Mouse (Mus musculus): ENCODE measurements at regions not wholly inside any gene's neighbourhood (a gene's known extent, or its start where the extent isn't known, plus 50 kb on each side); places are given as distances from the start of the nearest gene placed in this dataset.

DNA sequence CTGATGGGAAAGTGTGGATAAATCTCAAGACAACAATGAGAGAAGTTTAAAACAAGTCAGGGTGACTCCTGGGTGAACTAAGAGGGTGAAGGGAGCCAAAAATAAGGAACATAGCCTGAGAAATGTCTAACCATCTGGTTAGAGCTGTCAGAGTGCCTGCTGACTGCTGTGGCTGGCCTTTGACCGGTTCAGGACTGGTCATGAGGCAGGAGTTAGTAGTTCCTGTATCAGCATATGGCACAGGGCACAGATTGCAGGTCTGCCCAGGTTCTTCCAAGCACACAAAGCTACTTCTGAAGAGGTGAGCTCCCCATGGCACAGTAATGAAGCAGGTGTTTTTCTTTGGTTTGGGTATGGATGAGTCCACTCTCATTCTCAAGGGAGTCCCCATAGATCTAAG, 302.0 kb downstream of the Cd109 start:
- no peak for DNase-seq

DNA sequence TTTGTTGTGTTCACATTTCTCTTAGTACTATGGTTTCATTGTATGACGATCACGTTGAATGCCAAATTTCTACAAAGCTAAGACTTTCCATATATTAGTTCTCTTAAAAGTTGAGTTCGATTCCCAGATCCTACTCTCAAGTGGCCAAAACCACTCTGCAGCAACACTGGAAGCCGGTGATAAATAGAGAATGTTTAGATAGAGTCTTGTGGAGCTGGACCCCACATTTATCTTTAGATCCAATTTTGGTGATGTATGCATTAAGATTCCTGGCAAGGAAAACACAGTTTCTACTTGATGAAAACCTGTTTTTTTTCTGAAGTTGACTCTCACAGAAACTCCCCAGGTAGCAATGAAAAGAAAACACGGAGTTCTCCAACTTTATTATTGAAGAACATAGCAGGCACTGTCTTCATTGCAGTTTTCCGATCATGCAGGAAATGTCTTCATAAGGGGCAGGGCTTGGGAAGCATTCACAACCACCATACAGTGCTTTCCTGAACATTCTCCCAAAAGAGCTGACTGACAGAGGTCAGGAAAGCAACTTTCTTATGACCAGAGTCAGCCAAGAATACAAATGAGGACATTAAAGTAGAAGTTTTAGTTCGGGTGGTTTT, 310.7 kb downstream of the Cd109 start:
- DNase-seq: no peak

DNA sequence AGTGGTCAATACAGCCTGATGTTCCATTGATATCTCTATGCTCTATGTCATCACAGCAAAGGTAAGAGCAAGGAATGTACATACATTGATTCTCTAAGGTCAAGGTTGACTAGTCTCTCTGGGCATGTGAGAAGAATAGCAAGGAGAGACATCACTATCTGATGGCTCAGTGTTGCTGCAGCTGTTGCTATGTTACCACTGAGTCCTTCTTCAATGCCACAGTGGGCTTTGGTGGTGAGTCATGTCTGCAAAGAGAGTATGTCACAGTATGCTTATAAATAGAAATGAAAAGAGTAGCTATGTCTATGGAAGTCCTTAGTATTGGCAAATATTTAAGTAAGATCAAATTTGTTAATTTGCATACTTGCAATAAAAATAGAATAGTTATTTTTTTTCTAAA, 326.3 kb downstream of the Cd109 start:
- no peak for DNase-seq

DNA sequence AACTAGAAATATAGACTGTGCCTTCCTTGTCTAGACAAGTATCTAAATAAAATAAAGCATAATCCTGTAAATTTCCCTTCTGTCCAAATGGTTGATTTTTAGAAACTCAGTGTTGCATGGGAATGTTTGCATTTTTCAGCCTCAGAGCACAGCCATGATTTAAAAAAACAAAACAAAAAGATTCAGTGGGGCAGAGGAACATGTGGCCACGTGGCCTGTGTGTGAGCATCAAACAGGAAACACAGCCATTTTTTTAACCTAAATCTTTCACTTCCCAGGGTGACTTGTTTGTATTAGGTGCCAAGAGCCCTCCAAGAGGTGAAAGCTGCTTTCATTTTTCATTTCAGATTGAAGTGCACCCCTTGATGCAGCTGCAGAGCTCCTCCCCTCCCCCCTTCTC, 349.5 kb downstream of the Cd109 start:
- no peak for DNase-seq

DNA sequence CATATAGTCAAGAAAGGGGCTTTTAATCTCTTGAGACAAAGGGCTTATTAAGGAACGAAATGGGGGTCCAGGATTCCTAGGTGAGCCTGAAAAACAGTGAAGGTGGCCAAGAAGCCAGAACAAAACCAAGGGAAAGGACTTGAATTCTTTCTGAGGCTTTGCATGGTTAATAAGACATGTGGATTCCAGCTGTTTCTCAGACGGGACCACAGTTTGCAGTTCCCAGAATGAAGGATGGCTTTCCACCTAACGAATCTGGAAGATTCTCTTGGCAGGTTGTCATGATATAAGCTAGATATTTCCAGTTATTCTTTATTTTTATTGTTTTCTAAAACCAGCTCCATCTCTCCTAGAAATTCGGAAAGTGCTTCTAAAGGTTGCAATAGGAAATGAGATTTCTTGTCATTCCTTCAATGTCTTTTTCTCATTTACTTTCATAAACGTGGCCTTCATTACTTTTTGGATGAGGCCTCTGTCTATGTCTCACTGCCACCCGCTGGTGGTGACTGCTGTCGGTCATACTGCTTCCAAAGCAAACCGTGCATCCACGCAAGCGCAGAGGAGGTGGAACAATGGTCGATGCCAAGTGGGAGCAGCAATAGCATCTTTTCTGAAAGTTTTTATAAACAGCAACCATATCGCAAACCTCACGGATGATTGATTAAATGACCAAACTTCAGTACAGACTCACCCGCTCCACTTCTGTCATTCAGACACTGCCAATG, 350.0 kb downstream of the Cd109 start:
- DNase-seq: peak; percentile 26

DNA sequence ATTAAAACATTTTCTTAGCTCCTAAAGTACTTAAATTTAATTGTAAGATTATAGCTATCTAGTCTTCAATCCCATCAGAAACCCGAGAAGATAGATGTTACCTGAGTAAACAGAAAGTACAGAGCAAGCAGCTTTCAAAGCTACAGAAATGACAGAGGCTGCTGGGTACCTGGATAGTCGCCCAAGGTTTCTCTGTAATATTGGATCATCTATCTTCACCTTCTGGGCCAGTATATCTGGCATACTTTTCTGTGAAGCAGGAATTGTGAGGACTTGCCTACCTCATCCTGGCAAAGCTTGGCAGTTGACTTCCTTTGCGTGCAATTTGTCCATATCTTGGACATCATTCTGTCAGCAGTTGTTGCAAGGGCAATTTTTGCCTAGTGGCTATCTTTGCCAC, 356.4 kb downstream of the Cd109 start:
- peak; percentile 21 for DNase-seq

DNA sequence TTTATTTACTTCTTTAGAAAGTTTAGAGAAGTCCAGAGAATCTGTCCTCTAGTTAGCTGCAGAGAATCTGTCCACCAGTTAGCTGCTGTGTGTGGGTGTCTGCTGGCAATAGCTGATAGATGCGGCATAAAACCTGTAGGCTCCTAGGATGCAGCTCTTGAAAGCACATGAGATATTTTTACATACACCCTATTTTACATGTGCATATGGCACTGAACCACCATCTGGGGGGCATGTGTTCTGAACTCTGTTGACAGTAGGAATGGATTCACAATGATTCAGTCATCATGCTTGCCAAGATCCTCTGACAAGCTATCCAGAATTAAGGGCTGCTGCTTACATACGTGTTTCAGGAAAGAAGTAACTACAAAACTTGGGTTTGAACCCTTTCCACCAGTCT, 368.4 kb downstream of the Cd109 start:
- DNase-seq: no peak

DNA sequence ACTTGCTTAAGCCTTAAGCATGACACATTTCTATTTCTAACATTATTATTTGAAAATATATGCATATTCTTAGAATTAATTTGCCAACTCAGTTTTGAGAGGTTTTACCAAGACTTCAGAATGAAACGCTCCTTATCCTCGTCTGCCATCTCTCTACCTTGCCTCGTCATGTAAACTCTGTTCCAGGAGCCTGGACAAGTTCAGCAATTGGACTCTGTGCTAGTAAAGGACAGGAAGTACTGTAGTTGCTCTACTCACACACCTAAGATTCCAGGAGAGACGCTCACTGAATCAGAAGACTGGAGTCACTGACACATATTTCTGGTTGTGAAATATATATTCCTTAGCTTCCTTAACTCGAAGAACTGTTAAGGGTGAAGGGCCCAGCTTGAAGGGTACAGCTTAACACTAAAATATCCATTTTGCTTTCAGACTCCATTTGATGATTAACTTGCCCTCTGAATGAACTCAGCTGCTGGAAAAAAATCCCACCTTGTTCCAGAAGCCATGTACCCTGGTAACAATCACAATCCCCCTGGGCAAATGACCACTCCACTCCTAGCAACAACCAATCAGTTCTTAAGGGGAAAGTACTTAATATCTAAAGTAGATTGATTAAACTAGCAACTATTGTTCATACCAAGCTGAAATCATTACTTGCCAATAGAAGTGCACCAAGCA, 370.0 kb downstream of the Cd109 start:
- no peak for DNase-seq

DNA sequence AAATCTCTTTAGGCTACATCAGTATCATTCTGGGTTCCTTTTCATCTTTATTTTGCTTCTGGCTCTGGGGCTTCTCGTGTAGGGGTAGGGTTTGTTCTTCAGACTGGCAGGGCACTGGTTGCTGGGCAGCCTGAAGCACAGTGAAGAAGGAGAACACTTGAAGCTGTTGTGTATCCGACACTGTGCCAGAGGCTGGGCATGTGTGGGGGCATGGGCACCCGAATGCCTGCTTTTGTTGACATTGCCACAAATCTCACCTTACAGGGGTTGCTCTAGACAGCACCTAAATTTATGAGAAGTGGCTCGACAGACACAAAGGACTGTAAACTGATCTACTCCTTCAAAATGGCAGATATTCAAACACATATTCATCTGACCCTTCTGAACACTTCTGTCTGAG, 376.0 kb downstream of the Cd109 start:
- no peak for DNase-seq

DNA sequence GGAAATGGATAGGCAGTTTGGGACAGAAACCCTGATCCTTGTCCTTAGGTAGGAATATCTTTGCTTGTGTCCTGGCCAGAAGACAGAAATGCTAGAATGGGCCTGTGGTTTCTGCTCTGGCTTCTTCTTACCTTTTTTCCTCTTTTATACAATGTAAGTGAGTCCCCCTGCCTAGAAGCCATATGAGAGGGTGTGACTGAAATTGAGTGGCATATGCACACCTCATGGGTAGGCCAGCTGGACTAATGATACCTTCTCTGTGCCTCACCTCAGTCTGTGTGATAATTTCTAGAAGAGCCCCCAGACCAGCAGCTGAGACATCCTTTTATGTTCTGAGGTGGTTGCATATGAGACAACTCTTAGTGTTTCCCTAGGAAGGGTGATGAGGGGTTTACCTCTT, 385.7 kb downstream of the Cd109 start:
- no peak for DNase-seq

DNA sequence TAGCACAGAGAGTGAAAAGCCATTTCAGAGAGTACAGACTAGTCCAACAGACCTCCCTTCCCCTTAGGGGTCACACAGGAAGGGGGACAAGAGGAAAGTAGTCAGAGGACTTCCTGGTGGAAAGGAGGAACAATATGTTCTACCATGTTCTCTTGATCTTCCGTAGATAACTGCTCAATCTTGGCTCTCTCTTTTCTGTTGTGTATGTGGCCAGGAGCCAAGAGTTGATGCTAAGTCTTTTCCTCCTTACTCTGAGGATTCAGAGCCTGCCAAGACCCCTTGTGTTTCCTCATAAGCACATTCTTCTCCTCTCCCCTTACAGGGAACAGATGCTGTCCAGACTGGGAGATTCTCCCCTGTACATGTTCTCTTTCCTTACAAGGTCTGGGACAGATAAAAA, 386.6 kb downstream of the Cd109 start:
- no peak for DNase-seq

DNA sequence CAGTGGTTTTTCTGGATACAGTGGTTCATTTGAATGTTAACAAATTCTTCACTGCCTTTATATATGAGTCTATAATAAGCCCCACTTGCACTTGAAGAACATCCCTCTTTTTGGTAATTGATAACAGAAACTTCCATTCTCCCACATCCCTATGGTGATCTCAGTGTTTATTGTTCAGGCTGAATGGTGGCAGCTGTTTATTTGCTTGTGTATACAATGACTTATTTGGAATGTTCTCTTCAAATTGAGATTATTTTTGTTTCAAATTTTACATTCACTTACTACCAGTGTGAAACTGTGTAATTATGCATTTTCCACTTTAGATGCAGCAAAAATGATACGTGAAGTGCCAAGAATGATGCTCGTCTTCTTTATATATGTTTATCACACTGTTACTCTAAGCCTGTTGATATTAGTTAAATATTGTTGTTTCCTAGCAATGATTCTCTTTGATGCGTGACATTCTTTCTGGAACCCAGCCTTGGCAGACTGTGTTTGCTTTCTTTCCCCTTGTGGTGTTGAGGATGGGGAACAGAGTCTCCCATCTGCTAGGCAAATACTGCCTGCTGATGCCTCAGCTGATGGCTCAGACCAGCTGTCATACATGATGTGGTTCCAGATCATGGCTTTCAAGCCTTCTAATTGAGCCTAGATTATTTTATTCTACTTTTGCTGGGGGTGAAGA, 389.1 kb downstream of the Cd109 start:
- peak; percentile 76 for DNase-seq

DNA sequence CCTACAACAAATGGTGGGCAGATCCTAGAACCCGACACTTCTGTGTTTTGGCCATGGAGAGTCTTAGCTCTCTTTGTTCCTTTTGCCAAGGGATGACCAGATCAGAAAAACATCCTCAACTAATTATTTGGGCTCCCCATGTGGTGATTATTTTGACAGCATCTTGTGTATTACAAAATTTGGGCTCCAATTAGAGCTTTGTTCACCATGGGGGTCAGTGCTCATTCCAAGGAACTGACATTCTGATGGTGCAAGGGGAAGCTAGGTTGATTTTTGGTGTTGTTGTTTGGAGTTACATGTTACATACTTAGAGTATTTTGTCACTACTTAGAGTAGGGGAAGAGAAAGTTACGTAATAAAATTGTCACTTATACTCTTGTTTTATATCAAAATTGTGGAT, 406.9 kb downstream of the Cd109 start:
- DNase-seq: no peak

DNA sequence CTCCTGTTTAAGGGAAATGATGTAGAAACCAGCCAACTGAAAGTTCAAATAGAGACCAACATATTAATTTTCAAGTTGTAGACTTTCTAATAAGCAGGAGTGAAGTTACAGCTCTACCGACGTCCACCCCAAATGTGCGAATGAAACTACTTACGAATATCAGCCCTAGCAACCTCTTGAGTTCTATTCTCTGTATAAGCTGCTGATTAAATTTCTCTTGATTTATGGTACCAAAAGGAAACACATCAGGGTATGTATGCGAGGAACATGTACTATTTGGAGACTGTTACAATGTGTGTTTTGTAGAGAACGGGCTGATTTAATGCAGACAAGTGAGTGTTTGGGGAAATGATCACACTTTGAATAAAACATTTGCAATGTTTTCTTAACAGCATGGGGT, 412.9 kb downstream of the Cd109 start:
- DNase-seq: no peak

DNA sequence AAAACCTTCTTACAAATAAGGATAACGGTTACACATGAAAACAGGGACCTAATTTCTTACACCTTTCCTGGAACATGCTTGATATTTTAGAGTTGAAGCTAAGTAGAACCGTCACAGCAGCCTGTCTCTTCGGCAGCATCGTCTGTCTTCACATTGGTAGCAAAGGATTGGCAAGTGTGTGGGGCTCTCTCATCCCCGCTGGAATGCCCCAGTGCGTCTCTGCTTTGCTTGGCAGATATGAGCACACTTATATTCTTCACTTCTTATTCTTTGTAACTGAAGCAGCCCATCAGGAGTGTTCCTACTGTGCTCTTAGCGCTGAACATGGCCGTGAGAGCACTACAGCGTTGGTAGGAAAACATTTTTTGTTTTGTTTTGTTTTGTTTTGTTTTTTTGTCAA, 414.1 kb downstream of the Cd109 start:
- DNase-seq: no peak

DNA sequence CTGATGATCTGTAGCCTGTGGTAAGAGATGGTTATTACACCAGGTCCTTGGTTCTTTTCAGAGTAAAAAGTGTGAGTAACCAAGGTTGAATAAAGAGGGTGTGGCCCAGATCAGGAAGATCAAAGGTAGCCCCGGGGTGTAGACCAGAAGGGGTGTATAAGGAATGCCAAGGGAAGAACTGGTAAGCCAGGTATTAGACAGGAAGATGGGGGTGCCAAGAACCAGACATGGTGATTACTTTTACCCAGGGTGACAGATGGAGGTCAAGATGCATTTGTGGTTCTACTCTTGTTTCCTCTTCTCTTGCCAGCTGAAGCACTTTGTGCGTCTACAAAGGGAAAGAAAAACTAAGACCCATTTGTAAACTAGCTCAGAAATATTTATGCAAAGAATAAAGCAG, 420.3 kb downstream of the Cd109 start:
- DNase-seq: peak; percentile 33

DNA sequence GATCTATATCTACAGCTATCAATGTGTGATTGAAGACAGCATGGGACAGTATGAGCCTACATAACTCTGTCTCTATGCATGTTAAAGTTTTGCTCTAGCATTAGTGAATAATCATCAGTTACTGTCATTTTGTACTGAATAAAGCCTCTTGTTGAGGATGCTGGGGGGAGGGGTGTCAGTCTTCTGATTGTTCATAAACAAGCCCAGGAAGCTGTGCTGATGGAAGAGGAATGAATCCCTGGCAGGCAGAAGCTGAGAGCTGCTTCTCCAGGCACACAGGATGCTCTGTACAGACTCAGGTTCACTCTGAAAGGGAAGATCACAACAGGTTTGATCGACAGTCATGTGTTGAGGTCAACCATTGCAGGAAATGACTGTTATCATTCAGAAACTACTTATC, 421.7 kb downstream of the Cd109 start:
- DNase-seq: no peak

DNA sequence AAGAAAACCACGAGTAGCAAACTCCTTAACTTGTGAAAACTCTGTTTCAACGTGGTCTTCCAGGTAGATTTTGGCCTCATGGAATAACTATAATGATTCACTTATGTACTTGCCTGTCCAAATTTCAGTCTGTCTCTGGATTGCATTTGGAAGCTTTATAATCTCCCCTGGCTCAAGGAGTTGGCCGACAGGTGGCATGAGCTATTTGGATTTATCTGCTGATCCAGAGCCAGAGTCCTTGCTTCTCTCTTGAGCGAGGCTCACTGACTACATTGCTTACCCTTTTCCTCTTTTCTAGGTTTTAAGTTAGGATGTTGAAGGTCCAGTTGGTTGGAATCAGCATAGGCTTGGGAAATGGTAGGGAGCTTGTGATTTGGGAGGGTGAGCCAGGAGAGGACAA, 423.6 kb downstream of the Cd109 start:
- DNase-seq: peak; percentile 53

DNA sequence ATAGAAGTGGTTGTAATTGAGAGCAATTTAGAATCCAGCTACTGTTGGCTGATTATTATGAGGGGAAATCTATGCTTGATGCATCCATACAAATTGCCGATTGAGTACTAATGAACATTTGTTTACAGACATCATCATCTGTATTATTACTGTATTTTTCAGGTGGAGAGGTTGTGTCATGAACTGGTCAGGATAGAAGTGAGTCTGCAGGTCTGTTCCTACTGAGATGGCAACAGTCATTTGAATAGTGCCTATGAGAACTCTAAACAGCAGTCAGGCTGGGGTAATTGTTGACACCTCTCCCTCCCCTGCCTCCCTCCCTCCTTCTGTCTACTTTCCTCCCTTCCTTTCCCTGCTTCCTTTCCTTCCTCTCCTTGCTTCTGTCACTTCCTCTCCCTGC, 429.0 kb downstream of the Cd109 start:
- no peak for DNase-seq

DNA sequence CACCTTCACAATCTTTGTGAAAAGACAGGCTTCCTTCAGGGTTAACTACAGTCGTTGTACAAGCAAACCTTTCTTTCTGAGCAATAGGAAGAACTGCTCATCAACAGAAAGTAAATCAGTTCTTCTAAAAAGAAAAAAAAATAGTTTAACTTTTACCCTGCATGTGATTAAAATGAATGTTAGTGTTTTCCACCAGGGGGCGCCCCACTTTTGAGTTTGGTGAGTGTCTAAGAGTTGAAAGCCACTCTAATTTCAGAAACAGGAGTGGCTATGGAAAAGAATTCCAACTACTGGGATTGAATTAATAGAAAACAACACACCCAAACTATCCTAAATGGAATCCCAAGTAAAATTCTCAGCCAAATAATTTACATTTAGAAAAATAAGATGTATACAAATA, 430.0 kb downstream of the Cd109 start:
- no peak for DNase-seq

DNA sequence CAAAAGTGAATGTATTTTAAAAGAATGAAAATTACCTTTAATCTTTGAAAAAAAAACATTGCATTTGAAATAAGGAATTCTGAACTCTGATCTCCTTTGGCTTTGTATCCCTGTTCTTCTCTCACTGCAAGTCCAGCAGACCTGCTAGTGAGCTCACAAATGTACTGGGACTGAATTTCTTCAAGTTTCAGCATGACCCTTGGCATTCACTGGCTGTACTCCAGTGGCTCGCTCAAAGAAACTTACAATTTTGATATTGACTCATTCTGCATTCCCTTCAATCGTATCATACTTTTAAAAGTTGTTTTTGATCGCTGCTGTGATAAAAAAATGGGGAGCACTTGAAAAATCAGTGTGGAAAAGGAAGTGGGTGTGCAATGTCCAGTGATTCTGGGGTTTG, 456.6 kb downstream of the Cd109 start:
- DNase-seq: no peak

DNA sequence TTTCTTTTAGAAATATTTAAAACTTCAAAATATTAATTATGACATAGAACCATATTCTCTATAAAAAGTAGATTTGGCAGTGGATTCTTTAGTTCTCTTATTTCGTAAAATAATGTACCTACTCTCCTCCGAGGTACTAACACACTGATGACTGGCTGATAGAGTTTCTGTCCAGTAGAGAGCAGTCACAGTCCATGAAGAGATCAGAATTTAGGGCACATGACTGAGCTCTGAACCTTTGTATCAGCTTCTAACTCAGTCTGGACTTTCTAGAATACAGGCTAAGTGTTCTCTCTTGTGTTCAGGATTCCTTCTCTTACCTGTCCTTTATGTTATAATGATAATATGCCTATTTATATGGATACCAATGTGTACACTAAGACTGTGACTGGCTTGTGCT, 494.3 kb downstream of the Cd109 start:
- peak; percentile 9 for DNase-seq

DNA sequence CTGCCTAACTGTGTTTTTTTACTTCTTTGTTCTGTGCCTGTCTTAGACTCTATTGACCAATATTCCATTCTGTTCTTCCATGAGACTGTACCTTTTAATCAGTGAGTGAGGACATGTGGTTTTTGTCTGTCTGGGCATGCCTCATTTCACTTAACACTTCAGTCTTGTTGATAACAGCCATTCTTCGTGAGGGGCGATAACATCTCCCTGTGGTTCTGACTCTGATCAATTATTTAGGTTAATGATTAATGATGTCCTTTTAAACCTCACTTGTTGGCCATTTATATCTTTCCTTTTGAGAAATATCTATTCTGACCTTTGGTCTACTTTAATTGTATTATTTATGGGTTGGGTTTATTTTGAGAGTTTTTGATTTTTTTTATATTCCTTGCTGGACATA, 496.0 kb downstream of the Cd109 start:
- no peak for DNase-seq

DNA sequence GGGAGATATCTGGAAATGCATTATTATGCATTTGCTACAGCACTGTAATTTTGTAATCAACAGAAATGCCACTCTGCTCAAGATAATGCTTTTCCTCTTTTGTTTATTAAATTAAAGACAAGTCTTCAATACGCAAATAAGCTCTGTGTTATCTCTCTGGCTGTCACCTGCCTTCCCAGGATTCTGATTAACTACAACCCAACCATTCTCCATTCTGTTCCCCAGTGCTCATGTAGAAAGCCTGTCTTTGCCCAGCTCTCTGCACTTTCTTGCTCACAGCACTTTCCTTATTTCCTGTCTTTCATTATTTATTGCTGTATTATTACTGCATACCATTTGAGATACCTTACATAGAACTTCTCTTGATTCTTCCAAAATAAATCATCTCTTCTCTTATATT, 525.6 kb downstream of the Cd109 start:
- DNase-seq: no peak

Data from cerebellum, adult 8-10 months (tissue).